Mouse (Mus musculus): ENCODE data around the gene Tnnt3.

DNA sequence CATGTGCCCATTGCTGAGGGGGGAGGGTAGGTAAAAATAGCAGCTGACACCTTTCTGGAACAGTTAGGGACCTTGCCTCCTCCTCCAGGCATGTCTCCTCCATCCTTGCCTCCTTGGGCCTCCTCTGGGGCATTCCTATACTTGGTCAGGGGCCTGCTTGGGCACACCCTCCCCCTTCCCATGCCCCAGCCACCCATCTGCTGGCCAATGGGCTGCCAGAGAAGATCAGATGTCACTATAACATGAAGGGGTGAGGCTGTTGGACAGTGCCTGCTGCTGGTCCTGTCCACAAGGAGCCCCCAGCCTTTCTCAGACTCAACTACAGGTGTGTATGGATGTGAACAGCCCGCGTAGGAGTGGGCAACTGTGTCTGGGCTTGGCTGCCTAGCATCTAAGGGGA lies at the start of gene Tnnt3:
- TF ChIP-seq CTCF (IDR thresholded peaks at IDR 0.05; ENCODE audit: control insufficient read depth, insufficient read depth, low read length), result no peak
- no peak for TF ChIP-seq POLR2A (IDR thresholded peaks at IDR 0.05; ENCODE audit: borderline replicate concordance, control insufficient read depth, low read depth, low read length)
